Mouse (Mus musculus) spleen, postnatal 4 days (tissue): ENCODE data around the gene Xab2.
"Not testable (repeated sequence)": the region's sequence is repeated elsewhere in the genome, so short reads cannot be mapped to it uniquely, and the experiment has no call there.

ENCODE experiments used
- DNase-seq, 2 experiments: peaks; one replicate each; pipeline ENCODE4 v3.0.0; 2022; ENCODE audit warnings: low spot score in 2 of 2

Gene Xab2

DNA sequence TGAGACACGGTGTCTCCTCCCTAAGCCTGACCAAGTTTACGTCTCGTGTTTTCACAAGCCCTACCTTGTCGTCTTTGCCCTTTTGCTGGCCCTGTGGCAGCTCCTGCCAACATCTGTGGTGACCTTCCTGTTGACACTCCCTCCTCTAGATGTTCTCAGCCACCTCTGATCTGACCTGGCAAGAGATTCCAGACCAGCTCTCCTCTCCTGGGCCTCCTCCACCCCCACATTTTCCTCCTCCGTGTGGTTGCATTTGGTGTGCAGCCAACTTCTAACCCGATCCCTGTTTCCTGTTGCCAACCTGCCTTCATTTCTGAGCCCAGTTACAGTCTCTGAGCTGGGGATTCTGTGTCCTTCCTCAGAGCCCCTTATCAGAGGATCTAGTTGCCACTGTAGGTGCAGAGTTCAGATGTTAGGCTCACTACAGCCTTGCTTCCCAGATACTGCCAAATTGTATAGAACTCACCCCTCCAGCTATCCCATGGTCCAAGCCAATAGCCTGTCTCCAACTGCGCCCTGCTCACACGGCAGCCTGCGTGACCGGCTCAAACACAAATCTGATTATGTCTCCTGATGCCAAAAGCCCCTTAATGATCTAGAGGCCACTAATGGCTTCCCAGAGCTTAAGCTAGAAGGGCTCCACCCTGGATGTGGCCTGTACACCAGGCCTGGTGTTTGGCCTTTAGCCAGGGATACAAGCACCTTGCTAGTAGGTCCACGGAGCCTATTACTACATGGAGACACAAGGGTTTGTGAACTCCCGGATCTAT, 11.9 kb downstream of the Xab2 start:
- DNase-seq, result no peak

DNA sequence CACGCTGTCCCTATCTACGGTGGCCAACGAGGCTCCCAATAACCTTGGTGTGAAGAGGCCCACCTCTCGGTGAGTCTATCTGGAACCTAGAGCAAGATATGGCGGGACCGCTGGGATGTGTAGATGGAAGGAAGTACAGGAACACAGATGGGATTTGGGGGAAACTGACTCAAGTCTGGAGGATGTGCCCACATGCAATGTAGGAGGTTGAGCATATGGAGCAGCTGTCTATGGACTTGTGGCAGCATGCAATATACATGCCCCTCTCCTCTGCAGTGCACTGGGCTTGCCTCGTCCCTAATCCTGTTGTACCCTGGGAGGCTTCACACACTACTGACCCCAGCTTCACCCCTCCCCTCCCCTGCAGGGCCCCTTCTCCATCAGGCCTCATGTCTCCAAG, 13.3 kb downstream of the Xab2 start:
- DNase-seq, result peak in 1 of 2 experiments; percentile 56

DNA sequence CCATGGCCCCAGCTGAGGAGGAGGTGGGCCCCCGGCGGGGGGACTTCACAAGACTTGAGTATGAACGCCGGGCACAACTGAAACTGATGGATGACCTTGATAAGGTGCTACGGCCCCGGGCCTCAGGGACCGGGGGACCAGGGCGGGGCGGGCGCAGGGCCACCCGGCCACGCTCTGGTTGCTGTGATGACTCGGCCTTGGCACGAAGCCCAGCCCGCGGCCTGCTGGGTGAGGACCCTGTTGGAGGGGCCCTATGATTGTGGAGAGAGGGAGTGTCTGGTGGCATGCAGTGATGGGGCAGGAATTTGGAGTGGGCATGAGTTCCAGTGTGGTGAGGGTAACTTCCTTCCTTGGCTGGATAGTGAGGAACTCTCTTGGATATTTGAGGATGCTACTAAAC, 14.5 kb downstream of the Xab2 start:
- DNase-seq, result peak in 1 of 2 experiments; percentile 64

DNA sequence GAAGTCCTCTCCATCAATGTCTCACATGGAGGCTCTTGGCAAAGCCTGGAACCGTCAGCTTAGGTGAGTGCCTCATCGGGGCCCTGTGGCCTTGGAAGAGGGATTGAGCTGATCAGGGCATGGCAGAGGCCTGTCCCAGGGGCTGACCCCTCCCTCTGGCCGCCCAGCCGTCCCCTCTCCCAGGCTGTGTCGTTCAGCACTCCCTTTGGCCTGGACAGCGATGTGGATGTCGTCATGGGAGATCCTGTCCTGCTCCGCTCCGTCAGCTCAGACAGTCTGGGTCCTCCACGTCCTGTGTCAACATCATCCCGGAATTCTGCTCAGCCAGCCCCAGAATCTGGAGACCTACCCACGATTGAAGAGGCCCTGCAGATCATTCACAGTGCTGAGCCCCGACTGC, 17.7 kb downstream of the Xab2 start:
- DNase-seq, result peak in 1 of 2 experiments; percentile 60

DNA sequence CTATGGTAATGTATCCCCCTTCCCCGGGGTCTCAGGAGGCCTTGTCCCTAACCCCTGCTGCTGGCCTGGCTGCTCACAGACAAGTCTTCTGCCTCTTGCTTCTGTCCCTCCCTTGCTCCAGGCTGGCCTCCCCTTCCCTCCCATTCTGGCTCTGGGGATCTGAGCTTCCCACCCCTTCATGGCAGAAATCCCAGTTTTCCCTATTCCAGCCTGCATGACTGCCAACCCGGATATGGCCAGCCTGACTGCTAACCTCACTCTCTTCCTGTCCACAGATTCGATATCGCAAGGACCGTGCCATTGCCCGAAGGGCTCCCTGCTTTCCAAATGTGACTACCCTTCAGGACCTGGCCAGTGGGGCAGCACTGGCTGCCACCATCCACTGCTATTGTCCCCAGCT, 20.7 kb downstream of the Xab2 start:
- peak in 1 of 2 experiments; percentile 55 for DNase-seq

GRCm38 (mm10) chr8:3599219-3599618, 21.9 kb downstream of the Xab2 start:
- no peak for DNase-seq

GRCm38 (mm10) chr8:3598054-3598453, 23.1 kb downstream of the Xab2 start:
- no peak for DNase-seq

- no peak for DNase-seq
Measured at GRCm38 (mm10) chr8:3594466-3594865, 26.6 kb downstream of the Xab2 start.

GRCm38 (mm10) chr8:3593470-3593869, 27.6 kb downstream of the Xab2 start:
- DNase-seq, result no peak

DNA sequence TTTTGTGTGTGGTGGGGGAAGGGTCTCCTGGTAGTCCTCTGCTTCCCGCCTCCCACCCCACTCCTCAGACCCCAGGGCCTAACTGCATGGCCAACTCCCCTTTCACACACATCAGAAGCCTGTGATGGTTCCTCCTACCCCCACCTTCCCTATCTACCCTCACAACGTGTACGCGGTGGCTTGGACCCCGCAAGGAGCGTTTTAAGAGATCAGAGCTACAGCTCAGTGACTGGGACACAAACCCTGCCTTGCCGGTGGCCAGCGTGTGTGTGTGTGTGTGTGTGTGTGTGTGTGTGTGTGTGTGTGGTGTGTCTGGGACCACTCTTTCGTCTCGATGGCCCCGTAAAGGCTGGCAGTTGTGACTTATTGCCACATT, 32.9 kb downstream of the Xab2 start:
- DNase-seq, result no peak

DNA sequence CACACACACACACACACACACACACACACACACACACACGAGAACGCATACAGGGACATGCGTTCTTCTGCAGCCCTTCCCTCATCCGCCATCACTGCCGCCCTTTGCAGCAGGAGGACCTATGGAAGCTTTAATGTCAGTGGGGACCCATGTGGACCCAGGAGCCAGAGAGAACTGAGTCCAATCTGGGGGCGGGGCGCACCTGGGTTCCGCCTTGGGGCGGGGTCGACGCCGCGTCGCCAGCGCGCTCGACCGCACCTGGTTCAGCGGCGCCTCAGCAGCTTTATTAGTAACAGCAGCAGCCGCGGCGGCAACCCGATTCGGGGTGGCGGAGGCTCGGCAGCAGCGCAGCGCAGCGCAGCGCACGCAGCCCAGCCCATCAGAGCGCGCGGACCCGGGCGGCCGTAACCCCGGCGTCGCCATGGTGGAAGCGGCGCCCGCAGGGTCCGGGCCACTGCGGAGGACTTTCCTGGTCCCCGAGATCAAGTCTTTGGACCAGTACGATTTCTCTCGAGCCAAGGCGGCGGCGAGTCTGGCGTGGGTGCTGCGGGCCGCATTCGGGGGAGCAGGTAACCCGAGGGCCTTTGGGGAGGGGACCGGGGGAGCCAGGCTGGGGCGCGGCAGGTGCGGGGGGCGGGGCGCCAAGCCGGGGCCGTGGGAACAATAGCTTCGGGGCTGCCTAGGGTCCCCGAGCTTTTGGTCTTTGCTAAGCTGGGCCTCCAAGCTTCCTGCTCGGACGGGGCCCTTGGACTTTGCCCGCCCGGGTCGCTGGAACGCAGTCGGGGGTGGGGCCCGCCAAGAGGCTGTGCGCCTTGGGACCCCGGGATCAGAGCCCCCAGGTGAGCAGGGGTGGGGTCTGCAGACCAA, 33.5 kb downstream of the Xab2 start:
- DNase-seq, result no peak

- DNase-seq, result no peak
Measured at GRCm38 (mm10) chr8:3586993-3587390, 34.1 kb downstream of the Xab2 start, which contains the start of gene Camsap3. Camsap3 (plus strand) TSS chr8:3587293.

DNA sequence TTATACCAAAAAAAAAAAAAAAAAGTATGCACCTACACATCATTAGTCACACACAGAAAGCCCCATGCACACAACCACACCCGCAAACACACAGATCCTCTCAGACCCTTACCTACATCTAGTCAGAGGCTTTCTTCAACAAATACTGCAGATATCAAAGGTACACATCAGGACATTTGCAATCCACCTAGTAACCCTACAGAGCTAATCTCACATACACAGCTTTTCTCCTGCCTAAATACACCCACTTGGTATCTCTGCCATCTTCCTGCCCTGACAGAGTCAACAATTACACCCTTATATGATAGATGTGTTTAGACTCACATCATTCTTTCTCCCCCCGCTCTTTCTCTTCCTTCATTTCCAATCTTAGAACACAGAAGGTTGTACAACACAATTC, 34.7 kb downstream of the Xab2 start:
- no peak for DNase-seq

DNA sequence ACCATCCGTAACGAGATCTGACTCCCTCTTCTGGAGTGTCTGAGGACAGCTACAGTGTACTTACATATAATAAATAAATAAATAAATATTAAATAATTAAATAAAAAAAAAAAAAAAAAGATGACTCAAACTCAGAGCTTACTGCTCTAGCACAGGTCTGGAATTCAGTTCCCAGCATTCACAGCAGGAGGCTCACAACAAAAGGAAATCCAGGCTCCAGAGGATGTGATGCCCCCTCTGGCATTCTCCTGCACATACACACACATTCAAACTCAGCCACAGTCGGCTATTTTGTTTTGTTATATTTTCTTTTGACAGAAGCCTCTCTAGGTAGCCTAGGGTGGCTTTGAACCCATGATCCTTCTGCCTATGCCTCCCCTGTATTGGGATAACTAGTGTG, 39.2 kb downstream of the Xab2 start:
- not testable (repeated sequence) for DNase-seq

GRCm38 (mm10) chr8:3579390-3580364, 41.4 kb downstream of the Xab2 start:
- DNase-seq, result no peak

GRCm38 (mm10) chr8:3576211-3576960, 44.7 kb downstream of the Xab2 start:
- DNase-seq, result no peak

GRCm38 (mm10) chr8:3574546-3574945, 46.6 kb downstream of the Xab2 start:
- no peak for DNase-seq

DNA sequence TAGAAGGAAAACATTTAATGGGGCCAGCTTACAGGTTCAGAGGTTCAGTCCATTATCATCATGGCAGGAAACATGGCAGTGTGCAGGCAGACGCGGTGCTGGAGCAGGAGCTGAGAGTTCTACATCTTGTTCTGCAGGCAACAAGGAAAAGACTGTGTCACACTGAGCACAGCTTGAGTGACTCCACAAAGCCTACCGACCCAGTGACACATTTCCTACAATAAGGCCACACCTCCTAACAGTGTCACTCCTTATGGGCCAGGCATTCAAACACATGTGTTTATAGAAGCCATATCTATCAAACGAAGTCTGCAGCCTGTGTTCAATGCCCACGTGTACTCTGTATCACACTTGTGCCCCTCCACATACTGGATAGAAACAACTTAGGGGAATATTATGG, 51.3 kb downstream of the Xab2 start:
- no peak for DNase-seq

- DNase-seq, result no peak
Measured at GRCm38 (mm10) chr8:3568378-3568777, 52.7 kb downstream of the Xab2 start.

DNA sequence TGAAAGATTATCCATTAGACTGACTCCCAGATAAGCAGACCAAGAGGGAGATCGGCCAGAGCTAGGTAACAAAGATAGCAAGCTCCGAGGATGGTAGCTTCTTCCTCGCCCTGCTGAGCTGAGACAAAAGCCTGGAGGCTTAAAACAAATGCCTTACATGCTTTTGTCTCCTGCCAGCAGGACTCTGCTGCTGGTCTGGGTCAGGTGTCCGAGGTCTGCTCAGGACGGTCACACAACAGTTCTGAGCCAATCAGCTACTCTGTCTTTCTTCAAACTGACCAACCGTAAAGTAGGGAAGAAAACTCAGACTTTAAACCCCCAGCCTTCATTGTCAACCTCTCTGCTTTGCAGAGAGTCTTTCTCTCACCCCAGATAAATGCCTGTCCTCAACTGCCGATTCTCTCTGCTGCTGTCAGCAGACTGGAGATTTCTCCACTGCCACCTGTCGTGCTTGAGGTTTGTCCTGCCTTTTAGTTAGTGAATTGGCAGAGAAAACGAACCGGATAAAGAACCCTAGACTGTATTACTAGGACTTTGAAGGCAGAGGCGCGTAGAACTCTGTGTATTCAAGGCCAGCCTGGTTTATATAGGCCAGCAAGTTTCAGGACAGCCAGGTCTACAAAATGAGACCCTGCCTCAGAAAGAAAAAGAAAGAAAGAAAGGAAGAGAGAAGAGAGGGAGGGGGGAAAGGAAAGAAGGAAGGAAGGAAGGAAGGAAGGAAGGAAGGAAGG, 53.3 kb downstream of the Xab2 start, which contains the start of gene C330021F23Rik:
C330021F23Rik (plus strand) TSS at position 350 of the 731 bp plus-strand sequence.
- no peak for DNase-seq
